Mouse (Mus musculus): ENCODE data around the gene Fyb. TPM values are rescaled to one million over a fixed set of nuclear protein-coding genes. Genes with fewer than 3 reads are reported as not detected.

Gene Fyb
- total RNA-seq, 1 experiment = not detected

GRCm38 (mm10) chr15:6562161-6562560 lies 39.5 kb downstream of the Fyb start:
- Histone ChIP-seq H3K9me3 (ENCODE audit: control insufficient read depth, insufficient read depth, low read depth, low read length) (no peaks in the 10 kb centered on the region), H3K36me3 (ENCODE audit: control insufficient read depth, insufficient read depth, low read length, poor library complexity, severe bottlenecking) (no peaks in the 10 kb centered on the region), H3K27ac (ENCODE audit: insufficient read depth, low read depth, low read length, poor library complexity, severe bottlenecking) (no peak overlapping the region), H3K4me1 (ENCODE audit: control insufficient read depth in 2 of 2, insufficient read depth in 2 of 2, low read length in 2 of 2, poor library complexity in 1 of 2) (peaks cover 0 to 3% of the 10 kb centered on the region in 2 experiments; a peak in 1 of 4 replicates), H3K4me3 (ENCODE audit: insufficient read depth in 1 of 2, low read depth in 1 of 2, low read length in 2 of 2, poor library complexity in 1 of 2, severe bottlenecking in 1 of 2) (no peak overlapping the region), H3K9ac (ENCODE audit: insufficient read depth, low read depth, low read length, poor library complexity, severe bottlenecking) (no peak overlapping the region)
- no peak for TF ChIP-seq HCFC1 (IDR thresholded peaks at IDR 0.05; ENCODE audit: borderline replicate concordance, insufficient read depth, low read length)
- no peak for TF ChIP-seq CHD2 (IDR thresholded peaks at IDR 0.05; ENCODE audit: low read depth, low read length)
- TF ChIP-seq MAFK (IDR thresholded peaks at IDR 0.05; ENCODE audit: insufficient read depth, low read depth, low read length) = no peak
- no peak for TF ChIP-seq ZC3H11A (IDR thresholded peaks at IDR 0.05; ENCODE audit: borderline replicate concordance, low read depth, low read length)
- TF ChIP-seq ZNF384 (IDR thresholded peaks at IDR 0.05; ENCODE audit: low read depth, low read length) = no peak
- in situ Hi-C loops (cut with MboI; ENCODE audit: low sequenced_read_pairs in 2 of 2, unreplicated experiment in 2 of 2) = no loop called here
- DNase-seq (ENCODE audit: low read depth, low spot score) = no peak

GRCm38 (mm10) chr15:6562629-6563028 lies 40.0 kb downstream of the Fyb start:
- no peak overlapping the region for H3K27ac ChIP-seq (ENCODE audit: insufficient read depth, low read depth, low read length, poor library complexity, severe bottlenecking)
- no peak for DNase-seq (ENCODE audit: low read depth, low spot score)
- H3K9me3 ChIP-seq (ENCODE audit: control insufficient read depth, insufficient read depth, low read depth, low read length) = no peaks in the 10 kb centered on the region
- no peak for TF ChIP-seq HCFC1 (IDR thresholded peaks at IDR 0.05; ENCODE audit: borderline replicate concordance, insufficient read depth, low read length)
- no peak for TF ChIP-seq ZC3H11A (IDR thresholded peaks at IDR 0.05; ENCODE audit: borderline replicate concordance, low read depth, low read length)
- no peak for TF ChIP-seq ZNF384 (IDR thresholded peaks at IDR 0.05; ENCODE audit: low read depth, low read length)
- no peak for TF ChIP-seq CHD2 (IDR thresholded peaks at IDR 0.05; ENCODE audit: low read depth, low read length)
- in situ Hi-C loops (cut with MboI; ENCODE audit: low sequenced_read_pairs in 2 of 2, unreplicated experiment in 2 of 2) = no loop called here
- H3K36me3 ChIP-seq (ENCODE audit: control insufficient read depth, insufficient read depth, low read length, poor library complexity, severe bottlenecking) = no peaks in the 10 kb centered on the region
- H3K9ac ChIP-seq (ENCODE audit: insufficient read depth, low read depth, low read length, poor library complexity, severe bottlenecking) = no peak overlapping the region
- H3K4me1 ChIP-seq (ENCODE audit: control insufficient read depth in 2 of 2, insufficient read depth in 2 of 2, low read length in 2 of 2, poor library complexity in 1 of 2) = peaks cover 0 to 3% of the 10 kb centered on the region in 2 experiments; a peak in 1 of 4 replicates
- H3K4me3 ChIP-seq (ENCODE audit: insufficient read depth in 1 of 2, low read depth in 1 of 2, low read length in 2 of 2, poor library complexity in 1 of 2, severe bottlenecking in 1 of 2) = no peak overlapping the region

DNA sequence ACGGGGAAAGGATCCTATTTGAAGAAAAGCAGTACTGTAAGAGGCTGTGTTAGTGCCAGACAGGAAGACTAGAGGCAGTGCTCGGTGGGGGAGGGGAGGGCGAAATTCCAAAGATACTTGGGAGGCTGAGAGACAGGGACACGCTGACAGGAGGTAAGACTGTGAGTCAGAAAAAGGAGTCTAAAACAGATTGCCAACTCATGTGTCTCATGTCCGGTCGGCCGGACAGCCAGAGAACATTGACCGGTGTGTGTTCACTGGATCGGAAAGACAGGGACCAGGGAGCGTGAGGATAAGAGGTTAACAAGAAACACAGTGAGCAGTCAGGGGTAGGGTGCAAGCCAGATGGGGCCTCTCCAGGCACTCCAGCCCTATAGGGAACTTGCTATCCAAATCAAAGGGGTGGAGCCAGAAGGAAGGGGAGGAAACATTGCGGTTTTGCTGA lies 42.3 kb downstream of the Fyb start:
- peak; percentile 72 for DNase-seq (ENCODE audit: low read depth, low spot score)
- TF ChIP-seq HCFC1 (IDR thresholded peaks at IDR 0.05; ENCODE audit: borderline replicate concordance, insufficient read depth, low read length) (no peak), MAFK (IDR thresholded peaks at IDR 0.05; ENCODE audit: insufficient read depth, low read depth, low read length) (0 out of 2 replicates have a peak, but pooled peaks have one; percentile 10), CHD2 (IDR thresholded peaks at IDR 0.05; ENCODE audit: low read depth, low read length) (no peak), ZNF384 (IDR thresholded peaks at IDR 0.05; ENCODE audit: low read depth, low read length) (no peak)
- H3K36me3 ChIP-seq (ENCODE audit: control insufficient read depth, insufficient read depth, low read length, poor library complexity, severe bottlenecking) = no peaks in the 10 kb centered on the region
- peak overlapping the region; percentile 59; the same call in 1 of the 2 replicates for H3K9ac ChIP-seq (ENCODE audit: insufficient read depth, low read depth, low read length, poor library complexity, severe bottlenecking)
- no peaks in the 10 kb centered on the region for H3K9me3 ChIP-seq (ENCODE audit: control insufficient read depth, insufficient read depth, low read depth, low read length)
- H3K4me3 ChIP-seq (ENCODE audit: insufficient read depth in 1 of 2, low read depth in 1 of 2, low read length in 2 of 2, poor library complexity in 1 of 2, severe bottlenecking in 1 of 2) = peak overlapping the region; percentile 22 to 50; a peak in 3 of 4 replicates
- H3K4me1 ChIP-seq (ENCODE audit: control insufficient read depth in 2 of 2, insufficient read depth in 2 of 2, low read length in 2 of 2, poor library complexity in 1 of 2) = peaks cover 0 to 3% of the 10 kb centered on the region in 2 experiments; a peak in 1 of 4 replicates
- in situ Hi-C loops (cut with MboI; ENCODE audit: low sequenced_read_pairs in 2 of 2, unreplicated experiment in 2 of 2) = no loop called here
- H3K27ac ChIP-seq (ENCODE audit: insufficient read depth, low read depth, low read length, poor library complexity, severe bottlenecking) = peak overlapping the region; percentile 44; the same call in 1 of the 2 replicates

DNA sequence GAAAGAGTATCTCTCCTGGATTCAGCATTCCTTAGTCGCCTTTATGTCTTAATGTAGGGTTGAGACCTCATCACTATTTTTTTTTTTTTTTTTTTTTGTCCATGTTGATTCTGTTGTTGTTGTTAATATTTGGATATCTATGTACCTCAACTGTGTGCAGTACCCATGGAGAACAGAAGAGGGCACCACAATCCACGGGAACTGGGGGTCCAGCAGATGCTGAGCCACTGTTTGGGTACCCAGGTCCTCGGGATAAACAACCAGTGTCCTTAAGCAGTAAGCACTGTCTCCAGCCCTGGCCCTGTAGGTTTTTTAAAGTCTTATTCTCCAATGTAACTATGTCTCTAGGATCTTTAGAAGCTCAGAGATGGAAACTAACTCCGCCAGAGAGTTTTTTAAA lies 43.2 kb downstream of the Fyb start:
- in situ Hi-C loops (cut with MboI; ENCODE audit: low sequenced_read_pairs in 2 of 2, unreplicated experiment in 2 of 2) = no loop called here
- no peak for TF ChIP-seq MAFK (IDR thresholded peaks at IDR 0.05; ENCODE audit: insufficient read depth, low read depth, low read length)
- TF ChIP-seq HCFC1 (IDR thresholded peaks at IDR 0.05; ENCODE audit: borderline replicate concordance, insufficient read depth, low read length) = no peak
- TF ChIP-seq ZNF384 (IDR thresholded peaks at IDR 0.05; ENCODE audit: low read depth, low read length) = no peak
- no peak for TF ChIP-seq CHD2 (IDR thresholded peaks at IDR 0.05; ENCODE audit: low read depth, low read length)
- TF ChIP-seq ZC3H11A (IDR thresholded peaks at IDR 0.05; ENCODE audit: borderline replicate concordance, low read depth, low read length) = no peak
- H3K4me1 ChIP-seq (ENCODE audit: control insufficient read depth in 2 of 2, insufficient read depth in 2 of 2, low read length in 2 of 2, poor library complexity in 1 of 2) = peaks cover 0 to 3% of the 10 kb centered on the region in 2 experiments; a peak in 1 of 4 replicates

DNA sequence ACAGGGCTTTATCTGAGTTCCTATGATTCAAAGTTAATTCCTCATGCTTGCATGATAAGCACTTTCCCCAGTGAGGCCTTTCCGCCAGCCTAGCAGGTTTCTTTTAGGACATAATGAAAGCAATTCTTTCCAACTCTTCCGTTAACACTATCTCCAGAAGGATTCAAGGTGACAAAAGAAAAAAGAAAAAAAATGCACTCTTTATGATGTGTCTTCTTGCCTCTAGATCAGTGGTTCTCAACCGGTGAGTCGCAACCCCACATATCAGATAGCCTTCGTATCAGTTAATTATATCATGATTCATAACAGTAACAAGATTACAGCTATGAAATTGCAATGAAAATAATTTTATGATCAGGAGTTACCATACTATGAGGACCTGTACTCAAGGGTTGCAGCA lies 45.3 kb downstream of the Fyb start:
- no peaks in the 10 kb centered on the region for H3K9me3 ChIP-seq (ENCODE audit: control insufficient read depth, insufficient read depth, low read depth, low read length)
- H3K36me3 ChIP-seq (ENCODE audit: control insufficient read depth, insufficient read depth, low read length, poor library complexity, severe bottlenecking) = no peaks in the 10 kb centered on the region
- H3K4me3 ChIP-seq (ENCODE audit: insufficient read depth in 1 of 2, low read depth in 1 of 2, low read length in 2 of 2, poor library complexity in 1 of 2, severe bottlenecking in 1 of 2) = no peak overlapping the region
- no peak overlapping the region for H3K27ac ChIP-seq (ENCODE audit: insufficient read depth, low read depth, low read length, poor library complexity, severe bottlenecking)
- H3K9ac ChIP-seq (ENCODE audit: insufficient read depth, low read depth, low read length, poor library complexity, severe bottlenecking) = no peak overlapping the region
- in situ Hi-C loops (cut with MboI; ENCODE audit: low sequenced_read_pairs in 2 of 2, unreplicated experiment in 2 of 2) = no loop called here
- DNase-seq (ENCODE audit: low read depth, low spot score) = no peak
- H3K4me1 ChIP-seq (ENCODE audit: control insufficient read depth in 2 of 2, insufficient read depth in 2 of 2, low read length in 2 of 2, poor library complexity in 1 of 2) = peaks cover 0 to 3% of the 10 kb centered on the region in 2 experiments; a peak in 1 of 4 replicates
- no peak for TF ChIP-seq HCFC1 (IDR thresholded peaks at IDR 0.05; ENCODE audit: borderline replicate concordance, insufficient read depth, low read length)
- TF ChIP-seq ZC3H11A (IDR thresholded peaks at IDR 0.05; ENCODE audit: borderline replicate concordance, low read depth, low read length) = no peak
- no peak for TF ChIP-seq CHD2 (IDR thresholded peaks at IDR 0.05; ENCODE audit: low read depth, low read length)
- TF ChIP-seq MAFK (IDR thresholded peaks at IDR 0.05; ENCODE audit: insufficient read depth, low read depth, low read length) = no peak
- TF ChIP-seq ZNF384 (IDR thresholded peaks at IDR 0.05; ENCODE audit: low read depth, low read length) = no peak

More for the DNA sequence above, 43.2 kb downstream of the Fyb start:
- DNase-seq (ENCODE audit: low read depth, low spot score) = peak; percentile 27
- Histone ChIP-seq H3K27ac (ENCODE audit: insufficient read depth, low read depth, low read length, poor library complexity, severe bottlenecking) (no peak overlapping the region), H3K36me3 (ENCODE audit: control insufficient read depth, insufficient read depth, low read length, poor library complexity, severe bottlenecking) (no peaks in the 10 kb centered on the region), H3K9ac (ENCODE audit: insufficient read depth, low read depth, low read length, poor library complexity, severe bottlenecking) (no peak overlapping the region), H3K4me3 (ENCODE audit: insufficient read depth in 1 of 2, low read depth in 1 of 2, low read length in 2 of 2, poor library complexity in 1 of 2, severe bottlenecking in 1 of 2) (no peak overlapping the region), H3K9me3 (ENCODE audit: control insufficient read depth, insufficient read depth, low read depth, low read length) (no peaks in the 10 kb centered on the region)
